Mouse (Mus musculus) cerebellum, postnatal 10 days (tissue): ENCODE results near the gene Tfec.

ENCODE experiments used
- DNase-seq, 2 experiments: peaks; one replicate each; pipeline ENCODE4 v3.0.0; 2021; ENCODE audit warnings: mixed read lengths in 2 of 2

The Tfec gene

DNA sequence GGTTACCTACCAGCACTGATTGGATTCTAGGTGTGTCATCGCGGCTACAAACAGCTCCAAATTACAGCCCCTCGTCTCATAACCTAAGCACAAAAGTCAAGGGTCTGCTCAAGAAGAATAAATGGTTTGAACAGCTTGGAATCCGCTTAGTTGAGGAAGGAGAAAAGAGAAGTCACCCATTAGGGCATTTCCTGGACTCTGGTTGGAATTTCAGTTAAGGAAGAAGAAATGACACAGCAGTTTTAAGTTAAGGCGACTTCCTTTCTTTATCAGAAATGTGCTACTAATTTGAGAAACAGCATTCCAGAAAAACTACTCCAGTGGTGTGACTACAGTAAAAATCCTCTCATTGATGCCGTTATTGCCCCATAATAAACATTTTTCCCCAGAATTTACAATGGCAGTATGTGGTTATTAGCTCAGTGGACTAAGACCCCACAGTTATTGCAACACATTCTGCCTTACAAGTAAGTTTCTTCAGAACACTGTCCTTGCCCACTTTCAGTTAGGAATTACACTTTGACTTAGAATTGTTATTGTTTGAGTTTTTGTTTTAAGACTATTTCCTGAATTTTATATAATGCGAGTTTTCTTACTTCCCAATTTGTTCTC is at the start of gene Tfec:
Gene Tfec, minus strand, starts transcription at position 191 of the 612 bp plus-strand sequence.
- DNase-seq, result no peak

GRCm38 (mm10) chr6:16947837-16948236 is 49.6 kb upstream of the Tfec start:
- DNase-seq, result no peak

DNA sequence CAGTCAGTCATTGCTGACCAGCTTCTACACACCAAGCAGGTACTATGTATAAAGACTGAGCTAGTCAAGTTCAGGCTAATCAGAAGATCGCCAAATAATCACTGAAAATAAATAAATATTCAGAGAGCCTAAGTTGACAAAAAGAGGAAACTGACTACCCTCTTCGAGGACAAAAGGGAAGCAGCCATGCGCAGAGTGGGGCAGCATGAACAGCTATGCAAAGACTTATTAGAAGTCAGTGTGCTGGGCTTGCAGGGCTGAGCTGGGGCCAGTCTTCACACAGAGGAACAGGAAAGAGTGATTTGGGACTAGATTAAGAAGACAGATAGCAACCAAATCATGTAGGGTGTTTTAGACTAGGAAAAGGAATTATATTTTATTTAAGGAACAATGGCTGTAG is 45.3 kb upstream of the Tfec start:
- DNase-seq, result no peak

GRCm38 (mm10) chr6:16942433-16942832 is 44.2 kb upstream of the Tfec start:
- DNase-seq, result no peak

GRCm38 (mm10) chr6:16931059-16931458 is 32.8 kb upstream of the Tfec start:
- no peak for DNase-seq

DNA sequence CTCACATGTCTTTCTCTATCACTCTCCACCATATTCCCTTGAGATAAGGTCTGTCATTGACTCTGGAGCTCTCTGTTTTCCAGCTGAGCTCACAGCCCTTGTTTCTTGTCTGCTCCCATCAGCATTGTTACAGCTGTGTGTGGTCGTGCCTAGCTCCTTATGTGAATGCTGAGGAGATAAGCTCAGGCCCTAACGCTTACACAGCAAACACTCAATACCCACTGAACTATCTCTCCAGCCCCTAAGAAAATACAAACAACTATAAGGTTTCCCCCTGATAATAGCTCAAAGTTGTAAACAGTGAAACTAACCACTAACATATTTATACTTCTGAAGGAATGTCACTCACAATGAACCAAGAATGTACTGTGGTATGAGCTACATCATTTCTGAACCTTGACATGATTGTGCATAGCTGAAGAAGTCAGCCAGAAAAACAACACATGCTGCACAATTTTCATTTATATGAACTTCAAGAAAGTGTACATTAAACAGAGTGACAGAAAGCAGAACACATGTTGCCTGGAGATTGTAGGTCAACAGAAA is 21.9 kb upstream of the Tfec start:
- no peak for DNase-seq

- DNase-seq, result no peak
Measured at GRCm38 (mm10) chr6:16891819-16892218, 6.4 kb downstream of the Tfec start.

DNA sequence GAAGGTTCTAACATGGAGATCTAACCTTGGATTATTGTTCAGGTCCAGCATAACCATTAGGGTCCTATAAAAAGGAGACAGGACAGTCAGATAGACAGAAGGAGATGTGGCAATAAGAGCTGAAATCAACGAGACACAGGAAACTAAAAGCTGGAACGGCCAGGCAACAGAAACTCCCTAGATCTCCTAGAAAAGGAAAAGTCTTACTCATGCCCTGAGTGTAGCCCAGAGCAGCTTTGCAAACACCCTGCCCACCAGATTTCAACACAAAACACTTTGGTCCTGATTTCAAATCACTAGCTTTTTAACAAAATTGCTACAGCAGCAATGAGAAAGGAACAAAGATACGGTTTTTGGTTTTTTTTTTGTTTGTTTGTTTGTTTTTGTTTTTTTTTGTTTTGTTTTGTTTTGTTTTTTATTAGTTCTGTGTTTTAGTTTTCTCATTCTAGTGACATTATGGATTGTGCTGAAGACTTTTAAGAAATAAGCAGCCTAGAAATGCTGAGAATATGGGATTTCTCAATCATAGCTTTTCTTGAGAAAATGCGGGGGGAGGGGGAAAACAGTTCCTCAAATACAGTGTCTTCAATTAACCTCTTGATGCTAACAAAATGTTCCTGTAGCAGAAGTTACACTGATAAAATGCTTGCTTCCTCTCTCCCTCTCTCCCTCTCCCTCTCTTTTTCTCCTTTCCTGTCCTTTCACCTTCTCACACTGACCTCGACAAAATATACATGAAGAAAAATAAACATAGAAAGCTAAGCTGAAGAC is 14.5 kb downstream of the Tfec start:
- DNase-seq, result no peak

GRCm38 (mm10) chr6:16874021-16874542 is 24.2 kb downstream of the Tfec start:
- DNase-seq, result peak; percentile 3 to 4

DNA sequence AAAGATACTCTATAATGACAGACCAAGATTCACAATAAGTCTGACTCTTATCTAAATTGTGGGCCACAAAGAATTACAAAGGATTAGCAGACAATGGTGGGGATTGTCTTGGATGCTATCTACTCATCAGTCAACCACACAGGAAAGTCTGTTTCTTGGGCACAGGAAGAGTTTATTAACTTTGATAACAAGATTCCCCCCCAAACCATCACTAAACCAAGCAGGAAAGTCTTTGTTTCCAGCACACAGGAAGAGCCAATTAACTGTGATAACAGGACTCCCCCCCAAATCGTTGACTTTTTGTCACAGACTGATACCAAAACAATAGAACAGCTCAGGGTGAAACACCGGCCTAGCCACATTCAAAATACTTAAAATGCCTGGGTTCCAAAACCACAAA is 28.2 kb downstream of the Tfec start:
- DNase-seq, result no peak

DNA sequence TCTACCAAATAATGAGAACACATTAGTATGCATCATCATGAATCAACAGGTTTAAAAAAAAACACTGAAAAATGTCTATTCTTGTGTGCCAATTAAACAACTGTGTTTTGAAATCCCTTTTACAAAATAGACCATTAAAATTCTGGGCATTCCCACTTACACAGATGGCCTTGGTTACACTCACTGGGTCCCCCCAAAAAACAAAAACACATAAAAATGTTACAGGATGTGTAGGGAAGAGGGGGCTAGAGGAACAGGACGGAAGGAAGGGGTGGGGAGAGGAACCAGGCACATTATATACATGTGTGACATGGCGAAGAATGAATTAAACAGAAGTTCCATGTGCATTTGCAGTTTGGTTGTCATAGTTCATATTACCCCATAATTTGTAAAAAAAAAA is 29.9 kb downstream of the Tfec start:
- no peak for DNase-seq

DNA sequence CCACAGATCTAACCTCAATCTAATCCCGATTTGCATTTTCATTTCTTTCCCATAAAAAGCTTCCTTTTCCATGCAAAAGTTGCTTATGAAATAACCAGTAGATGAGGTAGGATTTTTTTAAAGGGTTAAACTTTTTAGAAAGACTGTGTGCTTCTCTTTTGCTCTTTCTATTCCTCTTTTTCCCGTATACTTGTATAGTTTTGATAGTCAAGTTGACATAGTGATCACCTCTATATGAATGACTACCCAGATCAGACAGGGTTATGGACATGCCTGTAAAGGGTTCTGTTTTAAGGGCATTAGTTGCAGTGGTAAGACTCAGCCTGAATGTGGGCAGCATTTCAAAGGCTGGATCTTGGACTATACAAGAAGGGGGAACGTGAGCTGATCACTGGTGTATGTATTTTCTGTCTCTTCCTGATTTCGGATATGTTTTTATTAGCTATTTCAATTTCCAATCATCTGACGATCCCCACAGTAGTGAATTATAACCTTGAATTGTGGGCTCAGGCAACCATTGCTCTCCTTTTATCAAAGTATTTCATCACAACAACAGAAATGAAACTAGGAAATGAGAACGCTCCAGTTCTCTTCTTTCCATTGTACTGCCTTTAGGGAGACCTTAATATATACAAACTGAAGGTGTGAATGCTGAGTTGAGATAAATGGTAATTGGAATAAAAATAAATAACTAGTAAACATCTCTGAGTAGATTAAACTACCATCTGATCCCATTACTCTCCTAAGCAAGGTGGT is 35.3 kb downstream of the Tfec start:
- no peak for DNase-seq

- DNase-seq, result no peak
Measured at GRCm38 (mm10) chr6:16862050-16862449, 36.2 kb downstream of the Tfec start.

DNA sequence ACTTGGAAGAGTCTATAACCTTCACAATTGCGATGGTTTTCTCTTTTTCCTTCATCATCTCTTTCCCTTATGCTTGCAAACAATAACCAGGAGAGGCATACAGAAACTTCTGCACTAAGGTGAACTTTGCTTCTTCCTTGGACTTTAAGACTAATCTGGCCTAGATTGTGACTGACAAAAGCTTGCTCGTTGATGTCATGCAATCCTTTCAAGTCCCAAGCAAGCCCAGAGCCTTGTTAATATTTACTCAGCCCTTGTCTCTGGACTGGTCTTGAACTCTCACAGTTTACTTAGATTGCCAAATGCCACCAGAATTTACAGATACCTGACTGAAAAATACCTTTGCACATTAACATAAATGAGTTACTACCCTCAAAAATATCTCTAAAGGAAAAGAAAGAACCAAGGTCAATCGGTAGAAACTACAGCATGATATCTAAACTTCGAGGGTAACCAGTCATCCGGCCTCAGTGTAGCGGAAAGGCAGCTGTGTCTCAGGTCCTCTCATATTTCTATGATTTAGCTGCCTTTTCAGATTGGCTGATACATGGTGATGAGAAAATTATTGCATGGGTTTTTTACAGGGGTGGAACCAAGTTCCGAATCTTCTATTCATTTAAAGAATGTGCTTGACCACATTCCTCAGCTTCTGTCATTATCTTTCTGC is 42.2 kb downstream of the Tfec start:
- no peak for DNase-seq

GRCm38 (mm10) chr6:16854977-16855376 is 43.3 kb downstream of the Tfec start:
- no peak for DNase-seq

GRCm38 (mm10) chr6:16846521-16846920 is 51.7 kb downstream of the Tfec start:
- DNase-seq, result no peak

DNA sequence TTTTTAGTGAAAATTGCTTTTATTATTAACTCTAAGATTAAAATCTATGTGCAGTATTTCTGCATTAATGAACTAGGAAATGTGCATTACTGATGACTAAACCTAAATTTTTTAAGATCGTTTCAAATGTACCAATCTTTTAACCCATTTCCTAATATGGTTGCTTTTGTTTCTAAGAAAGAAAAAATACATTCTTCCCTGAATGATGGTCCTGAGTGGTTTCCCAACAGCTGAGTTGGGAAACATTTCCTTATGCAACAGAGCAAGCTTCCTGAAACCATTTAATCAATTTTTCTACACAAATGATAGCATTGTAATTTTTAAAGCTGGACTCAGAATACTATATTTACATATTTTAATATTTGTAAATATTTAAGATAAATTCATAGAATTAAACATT is 62.6 kb downstream of the Tfec start:
- DNase-seq, result no peak

GRCm38 (mm10) chr6:16828304-16828703 is 69.9 kb downstream of the Tfec start:
- DNase-seq, result no peak

DNA sequence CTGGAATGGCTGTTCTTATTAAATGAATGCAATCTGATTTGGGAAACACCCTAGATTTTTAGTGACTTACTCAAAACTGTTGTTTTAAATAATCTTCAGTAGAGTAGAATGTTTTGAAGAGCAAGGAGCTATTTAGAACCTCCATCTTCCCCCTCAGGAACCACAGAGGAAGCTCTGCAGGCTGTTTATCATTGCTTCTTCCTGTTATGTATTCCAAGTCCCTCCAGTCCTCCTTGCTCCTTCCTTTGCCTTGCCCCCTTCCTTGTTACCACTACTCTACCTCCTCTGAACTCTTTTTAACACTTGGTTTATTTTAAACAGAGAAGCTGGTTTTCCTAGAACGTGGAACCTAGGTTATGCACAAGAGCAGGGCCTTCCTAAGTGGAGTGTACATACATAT is 76.3 kb downstream of the Tfec start:
- DNase-seq, result no peak

- no peak for DNase-seq
Measured at GRCm38 (mm10) chr6:16806302-16806701, 91.9 kb downstream of the Tfec start.

- DNase-seq, result peak; percentile 65 to 70
Measured at GRCm38 (mm10) chr6:16797669-16798068, 100.6 kb downstream of the Tfec start.

DNA sequence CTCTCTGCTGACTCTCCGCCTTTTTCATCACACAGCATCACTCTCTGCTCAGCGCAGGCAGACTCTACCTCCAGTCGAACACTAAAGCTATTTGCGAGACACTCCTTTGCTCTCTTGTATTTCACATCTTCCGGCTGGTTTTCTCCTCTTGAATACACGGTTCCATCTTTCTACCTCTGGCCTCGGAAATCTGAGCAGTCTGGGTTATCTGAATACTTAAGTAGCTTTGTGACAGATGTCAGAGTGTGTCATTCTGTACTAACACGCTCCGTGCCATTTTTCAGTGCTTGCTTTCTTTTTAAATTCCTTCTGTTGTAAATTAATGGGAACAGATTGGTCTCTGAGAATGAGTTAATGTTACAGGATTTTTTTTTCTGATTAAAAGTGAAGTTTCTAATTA is 101.3 kb downstream of the Tfec start:
- DNase-seq, result no peak

DNA sequence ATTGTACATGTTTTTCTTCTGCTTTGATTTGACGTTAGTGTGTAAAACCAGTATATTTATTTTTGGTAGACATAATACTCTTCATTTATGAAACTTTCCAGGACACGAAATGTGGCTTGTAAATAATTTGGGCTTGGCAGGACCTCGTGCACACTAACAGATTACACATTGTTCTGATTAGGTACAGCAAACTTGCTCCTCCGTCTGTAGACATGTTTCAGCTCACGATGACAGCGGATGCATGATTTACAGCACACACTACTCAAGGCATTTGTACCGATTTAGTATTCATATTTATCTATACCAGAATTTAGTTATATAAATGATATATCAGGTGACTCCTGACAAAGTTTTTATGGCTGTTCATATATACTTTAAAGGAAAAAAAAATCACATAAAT is 104.2 kb downstream of the Tfec start:
- no peak for DNase-seq
